8 mouse cellular contexts compared by ENCODE assay signal in genomic region chr2:164960716-164961441, GRCm38 (mm10). TPM values are rescaled to one million over a fixed set of nuclear protein-coding genes. Genes with fewer than 3 reads are reported as not detected.
DNase-seq lines count a peak whose midpoint lies in the region; ATAC-seq and TF ChIP-seq lines count a peak whose summit lies in the region.

Gene Slc12a5, plus strand, starts transcription at chr2:164960802.

- no peak for TF ChIP-seq POLR2A in bone marrow macrophage, adult 2 months (IDR thresholded peaks at IDR 0.05; ENCODE audit: borderline replicate concordance, low read depth, low read length)

- peak within 1 kb of the TSS; percentile 47; the same call in 1 of the 2 replicates for H3K9ac ChIP-seq in forebrain, embryonic 11.5 days (ENCODE audit: low read length)
- no peak within 1 kb of the TSS for H3K9ac ChIP-seq in stomach, embryonic 15.5 days

- ATAC-seq in forebrain, embryonic 11.5 days (replicated peaks; ENCODE audit: low FRiP score): peak; percentile 80
- ATAC-seq in megakaryocyte-erythroid progenitor cell, adult 5-6 weeks (replicated peaks; ENCODE audit: low FRiP score, low TSS enrichment, poor library complexity, severe bottlenecking): peak; percentile 46
- peak; percentile 54; the same call in 1 of the 2 replicates for ATAC-seq in stomach, embryonic 15.5 days (ENCODE audit: insufficient read depth, low FRiP score, low read depth)

- H3K4me3 ChIP-seq in bone marrow macrophage, adult 2 months (ENCODE audit: insufficient read depth, low read length): peak within 1 kb of the TSS; percentile 53
- H3K4me3 ChIP-seq in forebrain, embryonic 11.5 days (ENCODE audit: low read depth, low read length): peak within 1 kb of the TSS; percentile 62
- H3K4me3 ChIP-seq in stomach, embryonic 15.5 days (replicated peaks): peak within 1 kb of the TSS; percentile 53

- WGBS in forebrain, embryonic 11.5 days: 1% methylated on average over 45 of the region's 54 CpGs
- WGBS in stomach, embryonic 15.5 days: under 1% methylated on average over 38 of the region's 54 CpGs

- DNase-seq in ovary, postnatal 36 days (ENCODE audit: low spot score): peak; percentile 58
- DNase-seq in ovary, postnatal 10 days (ENCODE audit: low spot score): no peak
- peak; percentile 90 for DNase-seq in forebrain, embryonic 11.5 days (ENCODE audit: low spot score)
- DNase-seq in induced T-regulatory cell, adult 2 months (ENCODE audit: low read depth): peak; percentile 44
- peak in 1 of 2 experiments; percentile 73 for DNase-seq in left cerebral cortex, postnatal 36 days (ENCODE audit: low spot score in 2 of 2)

- peak within 1 kb of the TSS; percentile 54 for H3K4me2 ChIP-seq in forebrain, embryonic 11.5 days (ENCODE audit: low read depth, low read length, severe bottlenecking)
- peak within 1 kb of the TSS; percentile 62 for H3K4me2 ChIP-seq in stomach, embryonic 15.5 days

- H3K4me1 ChIP-seq in bone marrow macrophage, adult 2 months (ENCODE audit: control insufficient read depth, insufficient read depth, low read length): no peaks in the 10 kb centered on the region
- H3K4me1 ChIP-seq in forebrain, embryonic 11.5 days (replicated peaks; ENCODE audit: control insufficient read depth, insufficient read depth, low read length): peaks cover 21% of the 10 kb centered on the region; the same call in 1 of the 2 replicates
- H3K4me1 ChIP-seq in stomach, embryonic 15.5 days: 0 out of 2 replicates have a peak, but pooled peaks cover 6% of the 10 kb centered on the region

- H3K36me3 ChIP-seq in forebrain, embryonic 11.5 days (ENCODE audit: control insufficient read depth, insufficient read depth, low read length): no peaks in the 10 kb centered on the region
- H3K36me3 ChIP-seq in stomach, embryonic 15.5 days: no peaks in the 10 kb centered on the region

- H3K27me3 ChIP-seq in forebrain, embryonic 11.5 days (ENCODE audit: control insufficient read depth, insufficient read depth, low read length): no peaks in the 10 kb centered on the region
- H3K27me3 ChIP-seq in stomach, embryonic 15.5 days (replicated peaks): 0 out of 2 replicates have a peak, but pooled peaks cover 4% of the 10 kb centered on the region

- H3K27ac ChIP-seq in bone marrow macrophage, adult 2 months (ENCODE audit: insufficient read depth, low read depth, low read length): no peak within 1 kb of the TSS
- H3K27ac ChIP-seq in forebrain, embryonic 11.5 days (ENCODE audit: low read depth, low read length): no peak within 1 kb of the TSS
- no peak within 1 kb of the TSS for H3K27ac ChIP-seq in stomach, embryonic 15.5 days

- no peak for TF ChIP-seq CTCF in bone marrow macrophage, adult 2 months (IDR thresholded peaks at IDR 0.05; ENCODE audit: low read depth, low read length)

- intact Hi-C loops in left cerebral cortex, postnatal 36 days (cut with DNase I): loop anchor here (2.0 to 5.0 kb wide), 2 partner anchors 110 to 316 kb away; no protein-coding TSS in a partner anchor

- no peaks in the 10 kb centered on the region for H3K9me3 ChIP-seq in forebrain, embryonic 11.5 days (ENCODE audit: control insufficient read depth, low read length)
- no peaks in the 10 kb centered on the region for H3K9me3 ChIP-seq in stomach, embryonic 15.5 days

RNA-seq across cellular contexts. Expression of gene Slc12a5, which starts in this region (rescaled TPM):
- not detected in 2 replicates for polyA plus RNA-seq in bone marrow macrophage, adult 2 months (2012; ENCODE audit: insufficient read depth, insufficient read length, missing spikeins)
- 1.6 and 2.6 TPM in 2 replicates for polyA plus RNA-seq in forebrain, embryonic 11.5 days (2014; fragmentation: Nextera tagmentation; extraction: Ambion mirVana)
- 100 to 1,000 TPM; 521 to 559 TPM for total RNA-seq in left cerebral cortex, postnatal 36 days (2021)
- total RNA-seq in megakaryocyte-erythroid progenitor cell, adult 5-6 weeks (2014; fragmentation: Nextera tagmentation): 0.35 TPM in 1 of 2 replicates, not detected in the other
- total RNA-seq in megakaryocyte-erythroid progenitor cell, adult 5-6 weeks (2017): 0.34 and 0.61 TPM in 2 replicates
- 1.0 and 1.4 TPM in 2 replicates for polyA plus RNA-seq in stomach, embryonic 15.5 days (2015; fragmentation: Nextera tagmentation; extraction: Ambion mirVana)

Comparison
In these comparisons a context has a peak if more than half of its experiments do, and no peak if none do; other contexts are left out.
1. RNA of gene Slc12a5 (total RNA-seq): 521 to 559 TPM in left cerebral cortex, postnatal 36 days; 0.34 to 0.61 TPM in megakaryocyte-erythroid progenitor cell, adult 5-6 weeks; every median in the first group is over 100 times any median in the second.
2. Peak in ATAC-seq in megakaryocyte-erythroid progenitor cell, adult 5-6 weeks; RNA of the gene not detected or under 1 TPM.
3. Peak in every context shown above with its lines, with median percentiles within 50 percentile points of each other: H3K4me3 ChIP-seq and ATAC-seq.